Mouse (Mus musculus) right cerebral cortex, postnatal 10 days (tissue): ENCODE results near the gene Gm13304.
"Not testable (repeated sequence)": the region's sequence is repeated elsewhere in the genome, so short reads cannot be mapped to it uniquely, and the experiment has no call there.

ENCODE experiments used
- DNase-seq, 2 experiments: peaks; one replicate each; pipeline ENCODE4 v3.0.0; 2021; ENCODE audit warnings: low spot score in 2 of 2

Gene Gm13304

DNA sequence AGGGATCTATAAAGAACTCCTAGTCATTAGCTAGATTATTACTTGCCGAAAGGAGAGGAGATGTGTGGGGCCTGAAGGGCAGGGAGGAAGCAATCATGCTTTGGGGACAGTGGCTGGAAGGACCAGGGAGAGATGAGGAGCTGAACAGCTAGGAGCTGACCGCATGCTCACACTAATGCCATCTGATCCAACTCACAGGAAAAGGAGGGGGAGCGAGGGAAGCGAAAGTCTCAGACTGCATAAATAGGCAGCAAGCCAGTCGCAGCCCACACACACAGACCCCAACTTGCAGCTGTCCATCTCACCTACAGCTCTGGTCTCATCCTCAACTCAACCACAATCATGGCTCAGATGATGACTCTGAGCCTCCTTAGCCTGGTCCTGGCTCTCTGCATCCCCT lies at the start of gene Gm13304:
Gene Gm13304 (plus strand): TSS at position 301 of the 400 bp plus-strand sequence.
- not testable (repeated sequence) for DNase-seq

DNA sequence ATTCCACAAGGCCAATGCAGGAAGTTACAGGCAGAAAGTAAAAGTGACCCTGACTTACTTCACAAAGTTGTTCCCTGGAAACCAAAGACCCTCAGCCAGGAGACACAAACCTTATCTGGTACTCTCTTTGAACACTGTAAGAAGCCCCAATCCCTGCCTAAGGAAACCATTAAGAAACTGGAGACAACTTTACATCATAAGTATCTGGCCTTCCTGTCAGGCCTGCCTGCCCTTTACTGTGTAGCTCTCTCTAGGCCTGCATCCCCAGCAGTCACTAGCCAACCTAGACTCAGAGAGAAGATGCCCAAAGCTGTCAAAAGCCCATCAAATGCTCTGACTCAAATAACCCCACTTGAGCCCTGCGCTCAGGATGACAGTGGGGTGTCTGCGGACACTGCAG lies 23.7 kb upstream of the Gm13304 start, which contains the start of gene Gm3893:
Gene Gm3893 (plus strand): TSS at position 301 of the 400 bp plus-strand sequence.
- DNase-seq = not testable (repeated sequence)

DNA sequence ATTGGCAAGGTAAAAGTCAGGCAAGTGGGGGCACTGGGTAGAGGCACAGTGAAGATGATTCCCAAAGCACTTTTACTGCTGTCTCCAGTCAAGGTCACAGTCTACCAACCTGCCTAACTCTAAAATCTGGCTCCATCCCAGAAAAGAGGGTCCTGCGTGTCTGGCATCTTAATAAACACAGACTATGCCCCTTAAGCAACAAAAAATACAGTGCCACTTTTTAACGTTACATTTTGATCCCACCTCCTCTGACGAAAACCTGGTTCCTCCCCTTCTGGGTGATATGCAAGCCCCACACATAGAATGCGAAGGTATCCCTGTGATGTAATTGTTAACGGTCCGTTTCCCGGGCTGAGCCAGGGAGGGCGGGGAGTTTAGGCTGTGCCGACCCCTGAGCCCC lies 38.5 kb downstream of the Gm13304 start, which contains the start of gene Gm13306:
Gene Gm13306 (plus strand): TSS at position 301 of the 400 bp plus-strand sequence.
- DNase-seq = not testable (repeated sequence)
